Mouse (Mus musculus): Measurements from ENCODE around the gene 2310030G06Rik. TPM values are rescaled to one million over a fixed set of nuclear protein-coding genes. Genes with fewer than 3 reads are reported as not detected.

The 2310030G06Rik gene
- polyA plus RNA-seq, 1 experiment from 2014 or later: 7.7 TPM

GRCm38 (mm10) chr9:50768107-50769002 lies 22.0 kb upstream of the 2310030G06Rik start, which contains the start of gene Fdxacb1:
Gene Fdxacb1 (plus strand): TSS chr9:50768236.
- Histone ChIP-seq H3K27ac (ENCODE audit: low read depth, low read length) (peak within 1 kb of the TSS; percentile 91), H3K9me3 (replicated peaks; ENCODE audit: control insufficient read depth, low read length) (no peaks in the 10 kb centered on the region), H3K36me3 (ENCODE audit: control insufficient read depth, insufficient read depth, low read length) (no peaks in the 10 kb centered on the region), H3K27me3 (ENCODE audit: control insufficient read depth, insufficient read depth, low read length) (no peaks in the 10 kb centered on the region), H3K4me1 (ENCODE audit: control insufficient read depth, insufficient read depth, low read length) (peaks cover 8% of the 10 kb centered on the region), H3K4me3 (ENCODE audit: low read depth, low read length) (peak within 1 kb of the TSS; percentile 73), H3K9ac (ENCODE audit: low read depth, low read length) (peak within 1 kb of the TSS; percentile 81), H3K4me2 (peak within 1 kb of the TSS; percentile 91)
- peak; percentile 97 for ATAC-seq (replicated peaks; ENCODE audit: insufficient number of reproducible peaks, low FRiP score, low TSS enrichment)
- WGBS (ENCODE audit: insufficient replicate concordance): 5% methylated on average over 59 of the region's 59 CpGs

- Histone ChIP-seq H3K4me3 (ENCODE audit: low read depth, low read length) (peak overlapping the region; percentile 73), H3K4me2 (peak overlapping the region; percentile 91), H3K27ac (ENCODE audit: low read depth, low read length) (peak overlapping the region; percentile 91), H3K27me3 (ENCODE audit: control insufficient read depth, insufficient read depth, low read length) (no peaks in the 10 kb centered on the region), H3K4me1 (ENCODE audit: control insufficient read depth, insufficient read depth, low read length) (peaks cover 8% of the 10 kb centered on the region), H3K36me3 (ENCODE audit: control insufficient read depth, insufficient read depth, low read length) (no peaks in the 10 kb centered on the region), H3K9me3 (replicated peaks; ENCODE audit: control insufficient read depth, low read length) (no peaks in the 10 kb centered on the region), H3K9ac (ENCODE audit: low read depth, low read length) (peak overlapping the region; percentile 81)
- peak; percentile 23 for ATAC-seq (replicated peaks; ENCODE audit: insufficient number of reproducible peaks, low FRiP score, low TSS enrichment)
- 7% methylated on average over 17 of the region's 17 CpGs for WGBS (ENCODE audit: insufficient replicate concordance)
Observed at GRCm38 (mm10) chr9:50767531-50768106, 21.3 kb upstream of the 2310030G06Rik start.

GRCm38 (mm10) chr9:50763331-50763730 lies 17.0 kb upstream of the 2310030G06Rik start:
- H3K9ac ChIP-seq (ENCODE audit: low read depth, low read length): no peak overlapping the region
- H3K36me3 ChIP-seq (ENCODE audit: control insufficient read depth, insufficient read depth, low read length): no peaks in the 10 kb centered on the region
- no peak overlapping the region for H3K27ac ChIP-seq (ENCODE audit: low read depth, low read length)
- WGBS (ENCODE audit: insufficient replicate concordance): 66% methylated on average over 1 of the region's 1 CpGs
- no peak for ATAC-seq (replicated peaks; ENCODE audit: insufficient number of reproducible peaks, low FRiP score, low TSS enrichment)
- no peak overlapping the region for H3K4me2 ChIP-seq
- H3K4me3 ChIP-seq (ENCODE audit: low read depth, low read length): no peak overlapping the region
- H3K27me3 ChIP-seq (ENCODE audit: control insufficient read depth, insufficient read depth, low read length): no peaks in the 10 kb centered on the region
- peaks cover 4% of the 10 kb centered on the region; the same call in 1 of the 2 replicates for H3K4me1 ChIP-seq (ENCODE audit: control insufficient read depth, insufficient read depth, low read length)
- no peaks in the 10 kb centered on the region for H3K9me3 ChIP-seq (replicated peaks; ENCODE audit: control insufficient read depth, low read length)

DNA sequence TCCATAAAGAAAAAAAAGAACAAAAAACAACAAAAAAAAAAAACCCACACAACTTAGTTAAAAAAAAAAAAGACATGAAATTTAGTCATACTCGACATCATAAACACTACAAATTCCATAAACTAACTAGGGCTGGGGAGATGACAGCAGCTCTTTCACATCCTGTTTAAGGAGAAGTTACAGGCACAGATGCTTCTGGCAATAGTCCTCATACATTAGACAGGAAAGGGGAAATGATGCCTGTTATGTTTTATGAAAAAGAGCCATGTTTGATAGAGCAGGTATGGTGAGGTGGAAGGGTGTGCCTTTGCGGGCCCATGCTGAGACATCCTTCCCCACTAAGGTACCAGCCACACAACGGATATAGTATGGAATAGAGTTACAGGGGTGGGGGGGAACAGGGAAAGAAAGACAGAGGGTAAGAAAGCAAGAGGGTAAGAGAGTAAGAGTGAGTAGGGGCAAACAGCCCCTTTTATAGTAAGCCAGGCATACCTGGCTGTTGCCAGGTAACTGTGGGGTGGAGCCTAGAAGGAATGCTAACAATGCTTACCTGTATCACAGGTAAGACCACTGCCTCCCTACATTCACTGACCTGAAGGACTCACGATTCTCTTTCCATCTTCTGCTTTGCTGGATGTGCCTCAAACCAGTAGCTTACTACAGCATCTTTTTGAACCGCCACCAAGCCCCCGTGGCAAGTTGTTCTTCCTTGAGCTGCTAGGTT lies 15.3 kb upstream of the 2310030G06Rik start:
- H3K4me3 ChIP-seq (ENCODE audit: low read depth, low read length): no peak overlapping the region
- H3K4me2 ChIP-seq: no peak overlapping the region
- no peak for ATAC-seq (replicated peaks; ENCODE audit: insufficient number of reproducible peaks, low FRiP score, low TSS enrichment)
- 60% methylated on average over 6 of the region's 6 CpGs for WGBS (ENCODE audit: insufficient replicate concordance)
- no peaks in the 10 kb centered on the region for H3K36me3 ChIP-seq (ENCODE audit: control insufficient read depth, insufficient read depth, low read length)
- no peaks in the 10 kb centered on the region for H3K27me3 ChIP-seq (ENCODE audit: control insufficient read depth, insufficient read depth, low read length)
- H3K27ac ChIP-seq (ENCODE audit: low read depth, low read length): no peak overlapping the region
- H3K4me1 ChIP-seq (ENCODE audit: control insufficient read depth, insufficient read depth, low read length): no peaks in the 10 kb centered on the region
- H3K9ac ChIP-seq (ENCODE audit: low read depth, low read length): no peak overlapping the region
- H3K9me3 ChIP-seq (replicated peaks; ENCODE audit: control insufficient read depth, low read length): no peaks in the 10 kb centered on the region

- Histone ChIP-seq H3K4me1 (ENCODE audit: control insufficient read depth, insufficient read depth, low read length) (0 out of 2 replicates have a peak, but pooled peaks cover 5% of the 10 kb centered on the region), H3K27ac (ENCODE audit: low read depth, low read length) (no peak overlapping the region), H3K27me3 (ENCODE audit: control insufficient read depth, insufficient read depth, low read length) (no peaks in the 10 kb centered on the region), H3K36me3 (ENCODE audit: control insufficient read depth, insufficient read depth, low read length) (no peaks in the 10 kb centered on the region), H3K9ac (ENCODE audit: low read depth, low read length) (no peak overlapping the region), H3K9me3 (replicated peaks; ENCODE audit: control insufficient read depth, low read length) (no peaks in the 10 kb centered on the region), H3K4me2 (no peak overlapping the region), H3K4me3 (ENCODE audit: low read depth, low read length) (no peak overlapping the region)
- 61% methylated on average over 5 of the region's 5 CpGs for WGBS (ENCODE audit: insufficient replicate concordance)
- ATAC-seq (replicated peaks; ENCODE audit: insufficient number of reproducible peaks, low FRiP score, low TSS enrichment): no peak
Observed at GRCm38 (mm10) chr9:50756711-50757110, 10.4 kb upstream of the 2310030G06Rik start.

GRCm38 (mm10) chr9:50753947-50754346 lies 7.6 kb upstream of the 2310030G06Rik start:
- no peak for ATAC-seq (replicated peaks; ENCODE audit: insufficient number of reproducible peaks, low FRiP score, low TSS enrichment)
- peak overlapping the region; percentile 62 for H3K4me2 ChIP-seq
- WGBS (ENCODE audit: insufficient replicate concordance): 23% methylated on average over 7 of the region's 7 CpGs
- no peaks in the 10 kb centered on the region for H3K36me3 ChIP-seq (ENCODE audit: control insufficient read depth, insufficient read depth, low read length)
- peak overlapping the region; percentile 54 for H3K4me3 ChIP-seq (ENCODE audit: low read depth, low read length)
- peaks cover 9% of the 10 kb centered on the region; the same call in 1 of the 2 replicates for H3K4me1 ChIP-seq (ENCODE audit: control insufficient read depth, insufficient read depth, low read length)
- H3K9ac ChIP-seq (ENCODE audit: low read depth, low read length): peak overlapping the region; percentile 92
- H3K27me3 ChIP-seq (ENCODE audit: control insufficient read depth, insufficient read depth, low read length): no peaks in the 10 kb centered on the region
- peak overlapping the region; percentile 98 for H3K27ac ChIP-seq (ENCODE audit: low read depth, low read length)
- no peaks in the 10 kb centered on the region for H3K9me3 ChIP-seq (replicated peaks; ENCODE audit: control insufficient read depth, low read length)

GRCm38 (mm10) chr9:50752784-50753615 lies 6.7 kb upstream of the 2310030G06Rik start:
- peak overlapping the region; percentile 54 for H3K4me3 ChIP-seq (ENCODE audit: low read depth, low read length)
- H3K4me1 ChIP-seq (ENCODE audit: control insufficient read depth, insufficient read depth, low read length): peaks cover 9% of the 10 kb centered on the region; the same call in 1 of the 2 replicates

More at GRCm38 (mm10) chr9:50752784-50753615, 6.7 kb upstream of the 2310030G06Rik start:
- WGBS (ENCODE audit: insufficient replicate concordance): 29% methylated on average over 17 of the region's 17 CpGs
- peak; percentile 75 for ATAC-seq (replicated peaks; ENCODE audit: insufficient number of reproducible peaks, low FRiP score, low TSS enrichment)
- Histone ChIP-seq H3K9ac (ENCODE audit: low read depth, low read length) (peak overlapping the region; percentile 92), H3K36me3 (ENCODE audit: control insufficient read depth, insufficient read depth, low read length) (no peaks in the 10 kb centered on the region), H3K27ac (ENCODE audit: low read depth, low read length) (peak overlapping the region; percentile 98), H3K9me3 (replicated peaks; ENCODE audit: control insufficient read depth, low read length) (no peaks in the 10 kb centered on the region), H3K27me3 (ENCODE audit: control insufficient read depth, insufficient read depth, low read length) (no peaks in the 10 kb centered on the region), H3K4me2 (peak overlapping the region; percentile 62)
